Mouse (Mus musculus) liver, embryonic 15.5 days (tissue): ENCODE measurements around the gene Tkt. TPM values are rescaled to one million over a fixed set of nuclear protein-coding genes. Genes with fewer than 3 reads are reported as not detected.
A peak's percentile ranks its signal among the peaks of the same experiment; 100 is the strongest.

Source experiments
- ATAC-seq: fragments of 200-750 bp; cut with Nextera tagmentation; 2 replicates; pipeline ENCODE4 v1.8.0; 2017; ENCODE audit warnings: moderate number of reproducible peaks, mild to moderate bottlenecking, moderate library complexity; ENCODE audit not compliant: insufficient read depth
- H3K27ac ChIP-seq: fragments of 300-500 bp; sonication (generic); replicated peaks from 2 replicates; pipeline ENCODE4 v1.5.1; 2015; ENCODE audit warnings: mild to moderate bottlenecking, inconsistent platforms
- H3K27me3 ChIP-seq: fragments of 300-500 bp; sonication (generic); 2 replicates; pipeline ENCODE4 v1.6.1; 2015; ENCODE audit warnings: mild to moderate bottlenecking, inconsistent platforms
- H3K36me3 ChIP-seq: fragments of 300-500 bp; sonication (generic); replicated peaks from 2 replicates; pipeline ENCODE4 v1.6.1; 2015; ENCODE audit warnings: moderate library complexity, mild to moderate bottlenecking, inconsistent platforms
- H3K4me1 ChIP-seq: fragments of 300-500 bp; sonication (generic); replicated peaks from 2 replicates; pipeline ENCODE4 v1.6.1; 2015; ENCODE audit warnings: inconsistent platforms
- H3K4me2 ChIP-seq: fragments of 300-500 bp; sonication (generic); 2 replicates; pipeline ENCODE4 v1.6.1; 2015; ENCODE audit warnings: moderate library complexity, mild to moderate bottlenecking, inconsistent platforms
- H3K4me3 ChIP-seq: fragments of 300-500 bp; sonication (generic); replicated peaks from 2 replicates; pipeline ENCODE4 v1.5.1; 2015; ENCODE audit warnings: mild to moderate bottlenecking, inconsistent platforms
- H3K9ac ChIP-seq: fragments of 300-500 bp; sonication (generic); 2 replicates; pipeline ENCODE4 v1.6.1; 2015; ENCODE audit warnings: moderate library complexity, mild to moderate bottlenecking, inconsistent platforms
- H3K9me3 ChIP-seq: fragments of 300-500 bp; sonication (generic); replicated peaks from 2 replicates; pipeline ENCODE4 v1.6.1; 2016; ENCODE audit warnings: inconsistent platforms
- WGBS: fragments of 180-500 bp; shearing (Covaris S2); methylation state at CpG from one replicate; pipeline ENCODE4 v1.1.7; 2015; ENCODE audit warnings: mixed read lengths; ENCODE audit not compliant: insufficient replicate concordance; 5-methylcytosine and 5-hydroxymethylcytosine counted together
- polyA plus RNA-seq: library from polyadenylated mRNA; unstranded; fragments of >200 nt; fragmentation: Nextera tagmentation; extraction: Ambion mirVana; gene quantifications from 2 replicates; pipeline ENCODE4 v1.2.1, GENCODE M21; 2015

The Tkt gene
- polyA plus RNA-seq = 197 and 199 TPM in 2 replicates

DNA sequence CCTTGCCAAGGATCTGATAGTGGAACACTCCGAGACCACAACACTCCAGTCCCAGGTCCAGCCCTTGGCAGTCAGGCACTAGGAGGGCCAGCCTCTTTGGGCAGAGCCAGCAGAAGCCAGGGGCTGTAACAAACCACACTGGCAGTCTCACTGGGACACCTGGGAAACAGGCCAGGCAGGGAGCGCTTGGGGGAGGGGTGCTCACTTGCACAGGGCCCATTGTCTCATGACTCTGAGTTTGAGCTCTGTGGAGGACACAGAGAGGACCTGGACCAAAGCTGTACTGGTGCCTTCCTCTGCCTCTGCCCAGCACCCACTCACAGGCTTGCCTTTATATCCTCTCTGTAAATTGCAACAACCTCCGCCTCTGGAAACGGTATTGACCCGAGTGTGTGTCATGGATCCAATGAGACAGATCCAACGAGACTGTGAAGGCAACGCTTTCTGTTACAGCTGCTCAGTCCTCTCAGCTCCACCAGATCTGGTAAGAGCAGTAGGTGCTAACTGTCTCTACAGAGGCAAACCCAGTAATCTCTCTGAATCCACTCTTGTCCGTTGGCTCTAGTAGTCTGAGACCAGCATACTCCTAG is at the start of gene Tkt:
TSS of gene Tkt (plus strand) at position 229 of the 590 bp plus-strand sequence.
- Histone ChIP-seq H3K27ac (peak within 1 kb of the TSS; percentile 94), H3K36me3 (peaks cover 3% of the 10 kb centered on the region; the same call in 1 of the 2 replicates), H3K4me2 (peak within 1 kb of the TSS; percentile 95), H3K9me3 (no peaks in the 10 kb centered on the region), H3K27me3 (no peaks in the 10 kb centered on the region), H3K9ac (peak within 1 kb of the TSS; percentile 80), H3K4me1 (peaks cover 50% of the 10 kb centered on the region), H3K4me3 (peak within 1 kb of the TSS; percentile 73)
- ATAC-seq = peak; percentile 36
- WGBS = 20% methylated on average over 8 of the region's 8 CpGs

DNA sequence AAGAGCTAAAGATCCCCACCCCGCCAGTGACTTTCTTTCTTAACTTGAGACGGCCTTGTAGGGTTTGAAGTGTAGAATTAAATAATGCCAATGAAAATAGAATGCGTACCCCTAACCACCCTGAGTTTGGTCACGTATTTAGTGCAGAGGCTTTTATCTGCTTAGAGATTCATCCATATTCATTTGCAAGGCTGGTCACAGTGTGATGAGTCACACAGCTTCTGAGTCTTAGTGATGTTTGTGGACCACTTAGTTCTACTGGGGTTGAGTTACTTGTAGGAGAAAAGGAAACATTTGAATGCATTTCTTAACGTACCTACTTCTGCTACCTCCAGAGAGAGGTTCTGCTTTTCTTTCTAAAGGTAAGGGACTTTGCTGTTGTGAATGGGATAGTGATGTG is 43.2 kb upstream of the Tkt start:
- Histone ChIP-seq H3K27me3 (no peaks in the 10 kb centered on the region), H3K9ac (no peak overlapping the region), H3K27ac (no peak overlapping the region), H3K4me2 (no peak overlapping the region), H3K4me1 (no peaks in the 10 kb centered on the region), H3K36me3 (peaks cover 60% of the 10 kb centered on the region), H3K4me3 (no peak overlapping the region), H3K9me3 (no peaks in the 10 kb centered on the region)
- WGBS = 82% methylated on average over 5 of the region's 5 CpGs
- ATAC-seq = no peak

DNA sequence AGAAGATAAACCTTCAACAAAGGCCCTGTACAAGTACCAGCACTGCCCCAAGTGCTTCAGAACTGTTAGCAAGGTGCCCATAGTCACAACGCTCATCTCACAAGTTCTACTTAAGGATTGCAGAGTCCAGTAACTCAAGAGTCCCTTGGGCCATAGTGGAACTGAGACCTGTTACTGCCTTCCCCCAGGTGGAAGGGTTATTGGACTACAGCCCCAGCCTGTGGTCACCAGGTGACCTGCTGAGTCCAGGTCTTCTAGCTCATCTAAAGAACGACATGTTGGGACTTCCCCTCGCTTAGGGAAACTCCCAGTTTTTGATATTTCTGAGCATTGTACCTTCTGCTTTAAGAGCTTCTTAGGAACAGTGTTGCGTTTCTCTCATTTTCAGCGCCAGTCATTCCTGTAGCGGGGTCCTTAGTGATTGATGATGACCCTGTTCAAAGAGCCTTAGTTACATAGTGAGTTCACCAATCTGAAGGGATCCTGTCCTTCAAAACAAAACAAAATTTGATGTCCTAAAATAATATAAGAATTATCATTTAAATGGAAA is 37.9 kb upstream of the Tkt start:
- no peak for ATAC-seq
- 87% methylated on average over 6 of the region's 6 CpGs for WGBS

DNA sequence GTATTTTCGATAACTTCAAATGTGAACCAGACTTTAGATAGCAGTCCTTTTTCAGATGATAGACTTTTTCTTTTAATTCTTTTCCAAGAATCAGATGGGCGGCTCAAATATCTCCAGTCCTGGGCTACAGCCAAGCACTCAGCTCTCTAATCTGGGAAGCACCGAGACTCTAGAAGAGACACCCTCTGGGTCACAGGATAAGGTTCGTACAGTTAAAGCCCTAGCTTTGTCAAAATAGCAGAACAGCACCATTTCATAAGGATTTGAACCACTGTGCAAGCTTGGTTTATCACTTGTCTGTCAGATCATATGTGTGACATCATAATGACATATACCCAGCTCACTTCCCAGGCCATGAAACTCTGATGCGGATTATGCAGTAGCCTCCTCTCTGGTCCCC is 35.3 kb upstream of the Tkt start:
- H3K36me3 ChIP-seq = peaks cover 69% of the 10 kb centered on the region
- H3K4me3 ChIP-seq = no peak overlapping the region
- H3K9me3 ChIP-seq = no peaks in the 10 kb centered on the region
- ATAC-seq = no peak
- H3K27ac ChIP-seq = no peak overlapping the region
- H3K4me1 ChIP-seq = peaks cover 10% of the 10 kb centered on the region
- no peaks in the 10 kb centered on the region for H3K27me3 ChIP-seq
- 63% methylated on average over 5 of the region's 5 CpGs for WGBS
- no peak overlapping the region for H3K9ac ChIP-seq
- no peak overlapping the region for H3K4me2 ChIP-seq

More for the DNA sequence above, 37.9 kb upstream of the Tkt start:
- Histone ChIP-seq H3K27me3 (no peaks in the 10 kb centered on the region), H3K9me3 (no peaks in the 10 kb centered on the region), H3K27ac (no peak overlapping the region), H3K4me3 (no peak overlapping the region), H3K9ac (no peak overlapping the region), H3K36me3 (peaks cover 75% of the 10 kb centered on the region), H3K4me2 (no peak overlapping the region), H3K4me1 (no peaks in the 10 kb centered on the region)

DNA sequence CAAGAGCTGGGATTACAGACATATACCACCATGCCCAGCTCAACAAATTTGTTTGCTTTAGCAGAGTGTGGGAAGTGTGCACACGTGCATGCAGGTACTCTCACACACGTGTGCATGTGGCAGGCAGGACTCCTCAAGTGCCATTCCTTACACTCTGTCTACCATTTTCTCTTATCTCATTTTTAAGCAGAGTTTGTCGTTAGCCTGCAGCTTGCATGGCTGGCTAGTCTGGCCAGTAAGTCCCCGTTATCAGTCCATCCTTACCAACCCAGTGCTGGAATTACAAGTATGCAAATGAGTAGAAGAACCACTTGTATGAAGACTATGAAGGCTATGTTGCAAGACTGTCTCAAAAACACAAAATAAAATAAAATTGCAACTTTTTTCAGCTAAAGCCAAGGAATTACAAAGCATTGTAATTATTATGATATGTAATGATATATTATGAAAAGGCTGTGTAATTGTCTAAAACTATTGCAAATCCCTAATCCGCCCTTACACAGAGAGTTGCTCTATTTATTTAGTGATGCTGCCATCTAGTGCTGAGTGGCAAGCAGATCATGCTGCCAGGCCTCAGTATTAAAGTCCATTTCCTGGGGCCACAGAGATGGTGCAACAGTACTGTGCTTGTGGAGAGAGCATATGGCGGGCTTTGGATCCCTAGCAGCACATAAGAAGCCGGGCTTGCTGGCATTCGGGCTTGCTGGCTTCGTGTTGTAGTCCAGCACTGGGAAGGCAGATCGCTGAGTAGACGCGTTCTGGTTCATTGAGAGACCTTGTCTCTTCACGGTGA is 32.0 kb upstream of the Tkt start:
- no peaks in the 10 kb centered on the region for H3K27me3 ChIP-seq
- ATAC-seq = peak; percentile 69
- H3K4me2 ChIP-seq = no peak overlapping the region
- 68% methylated on average over 13 of the region's 13 CpGs for WGBS
- H3K4me1 ChIP-seq = peaks cover 10% of the 10 kb centered on the region
- H3K27ac ChIP-seq = no peak overlapping the region
- no peaks in the 10 kb centered on the region for H3K9me3 ChIP-seq
- no peak overlapping the region for H3K9ac ChIP-seq
- peaks cover 83% of the 10 kb centered on the region for H3K36me3 ChIP-seq
- no peak overlapping the region for H3K4me3 ChIP-seq

DNA sequence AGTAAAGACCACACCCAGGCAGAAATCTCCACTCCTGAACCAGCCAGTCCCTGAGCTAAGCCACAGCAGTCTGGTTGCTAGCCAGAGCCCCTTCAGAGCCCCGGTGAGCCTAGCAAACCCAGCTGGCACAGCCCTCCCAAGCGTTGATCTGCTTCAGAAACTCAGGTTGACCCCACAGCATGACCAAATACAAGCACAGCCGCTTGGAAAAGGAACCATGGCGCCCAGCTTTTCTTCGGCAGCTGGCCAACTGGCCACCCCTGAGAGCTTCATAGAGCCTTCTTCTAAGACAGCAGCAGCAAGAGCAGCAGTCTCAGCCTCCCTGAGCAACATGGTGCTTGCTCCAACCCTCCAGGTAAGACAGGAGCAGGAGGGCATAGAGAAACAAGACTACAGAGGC is 28.8 kb upstream of the Tkt start:
- Histone ChIP-seq H3K9me3 (no peaks in the 10 kb centered on the region), H3K4me2 (no peak overlapping the region), H3K27ac (no peak overlapping the region), H3K27me3 (no peaks in the 10 kb centered on the region), H3K4me3 (no peak overlapping the region), H3K4me1 (peaks cover 10% of the 10 kb centered on the region), H3K9ac (no peak overlapping the region), H3K36me3 (peaks cover 87% of the 10 kb centered on the region)
- no peak for ATAC-seq
- WGBS = 72% methylated on average over 5 of the region's 5 CpGs

DNA sequence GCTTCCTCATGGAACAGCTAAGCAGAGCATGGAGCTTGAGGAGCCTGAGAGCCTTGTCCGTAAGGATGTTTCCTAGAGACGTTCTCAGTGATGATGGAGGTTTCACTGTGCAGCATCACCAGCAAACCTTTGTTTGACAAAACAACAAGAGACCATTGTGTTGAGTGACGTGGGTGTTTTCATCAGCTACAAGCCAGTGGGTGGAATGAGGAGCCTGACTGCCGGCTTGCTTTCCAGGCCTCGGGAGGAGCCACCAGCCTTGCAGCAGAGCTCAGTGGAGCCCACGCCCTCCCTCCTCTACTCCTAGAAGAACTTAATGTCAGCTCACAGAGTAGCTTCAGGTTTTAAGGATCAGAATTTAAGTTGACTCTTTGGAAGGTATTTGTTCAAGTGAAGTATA is 24.8 kb upstream of the Tkt start:
- Histone ChIP-seq H3K9ac (no peak overlapping the region), H3K4me1 (no peaks in the 10 kb centered on the region), H3K36me3 (peaks cover 88% of the 10 kb centered on the region), H3K27ac (no peak overlapping the region), H3K4me3 (no peak overlapping the region), H3K27me3 (no peaks in the 10 kb centered on the region), H3K4me2 (no peak overlapping the region), H3K9me3 (no peaks in the 10 kb centered on the region)
- ATAC-seq = no peak
- 77% methylated on average over 6 of the region's 6 CpGs for WGBS

DNA sequence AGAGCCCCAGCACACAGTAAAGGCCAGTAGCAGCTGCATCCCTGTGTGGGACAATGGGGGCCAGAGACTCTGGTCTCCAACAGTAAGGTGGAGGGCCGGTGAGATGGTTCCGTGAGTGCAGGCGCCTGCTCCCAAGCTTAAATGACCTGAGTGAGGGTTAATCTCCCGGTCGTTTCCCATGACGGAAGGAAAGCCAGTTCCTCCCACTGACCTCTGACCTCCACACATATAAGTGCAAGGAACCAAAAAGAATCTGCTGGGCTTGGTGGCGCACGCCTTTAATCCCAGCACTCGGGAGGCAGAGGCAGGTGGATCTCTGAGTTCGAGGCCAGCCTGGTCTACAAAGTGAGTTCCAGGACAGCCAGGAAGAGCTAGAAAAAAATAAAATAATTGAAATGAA is 19.8 kb upstream of the Tkt start:
- Histone ChIP-seq H3K4me1 (no peaks in the 10 kb centered on the region), H3K9ac (no peak overlapping the region), H3K4me2 (no peak overlapping the region), H3K9me3 (no peaks in the 10 kb centered on the region), H3K4me3 (no peak overlapping the region), H3K27ac (no peak overlapping the region), H3K27me3 (no peaks in the 10 kb centered on the region), H3K36me3 (peaks cover 38% of the 10 kb centered on the region)
- ATAC-seq = no peak
- 88% methylated on average over 10 of the region's 10 CpGs for WGBS

DNA sequence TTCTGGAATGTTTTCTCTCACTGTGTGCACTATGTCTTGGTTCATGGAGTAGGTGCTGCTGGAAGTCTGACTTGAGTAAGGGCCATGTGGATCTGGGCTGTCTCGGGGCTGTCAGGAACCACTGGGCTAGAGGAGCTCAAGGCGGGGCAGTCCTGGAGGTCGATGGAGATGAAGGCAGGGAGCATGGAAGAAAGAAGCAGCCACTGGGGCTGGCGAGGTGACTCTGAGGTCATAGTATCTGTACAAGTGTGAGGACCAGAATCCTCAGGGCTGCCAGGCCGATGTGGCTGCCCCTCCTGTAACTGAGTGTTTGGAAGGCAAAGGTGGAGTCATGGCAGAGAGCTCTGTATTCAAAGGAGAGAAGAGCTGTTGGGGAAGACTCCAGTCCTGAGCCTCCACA is 19.2 kb upstream of the Tkt start:
- Histone ChIP-seq H3K4me3 (no peak overlapping the region), H3K9ac (no peak overlapping the region), H3K4me2 (no peak overlapping the region), H3K27ac (no peak overlapping the region), H3K9me3 (no peaks in the 10 kb centered on the region), H3K36me3 (peaks cover 32% of the 10 kb centered on the region), H3K27me3 (no peaks in the 10 kb centered on the region), H3K4me1 (no peaks in the 10 kb centered on the region)
- WGBS = 60% methylated on average over 5 of the region's 5 CpGs
- no peak for ATAC-seq

DNA sequence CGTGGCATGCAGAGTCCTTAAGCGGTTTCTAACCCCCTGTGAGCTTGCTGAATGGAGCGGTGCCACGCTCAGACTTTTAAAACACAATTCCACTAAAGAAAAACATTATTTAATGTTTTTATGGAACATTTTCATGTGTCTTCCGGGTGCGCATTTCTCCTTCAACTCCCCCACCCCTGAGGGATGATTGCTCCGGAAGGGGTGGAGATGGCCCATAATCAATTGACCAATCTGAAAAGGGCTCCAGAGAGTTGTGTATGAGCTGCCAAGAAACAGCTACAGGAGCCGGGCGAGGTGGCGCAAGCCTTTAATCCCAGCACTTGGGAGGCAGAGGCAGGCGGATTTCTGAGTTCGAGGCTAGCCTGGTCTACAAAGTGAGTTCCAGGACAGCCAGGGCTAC is 18.7 kb upstream of the Tkt start:
- ATAC-seq = no peak
- H3K27me3 ChIP-seq = no peaks in the 10 kb centered on the region
- WGBS = 88% methylated on average over 12 of the region's 12 CpGs
- H3K36me3 ChIP-seq = peaks cover 29% of the 10 kb centered on the region
- H3K4me2 ChIP-seq = no peak overlapping the region
- no peaks in the 10 kb centered on the region for H3K4me1 ChIP-seq
- no peak overlapping the region for H3K9ac ChIP-seq
- H3K27ac ChIP-seq = no peak overlapping the region
- no peak overlapping the region for H3K4me3 ChIP-seq
- H3K9me3 ChIP-seq = no peaks in the 10 kb centered on the region

DNA sequence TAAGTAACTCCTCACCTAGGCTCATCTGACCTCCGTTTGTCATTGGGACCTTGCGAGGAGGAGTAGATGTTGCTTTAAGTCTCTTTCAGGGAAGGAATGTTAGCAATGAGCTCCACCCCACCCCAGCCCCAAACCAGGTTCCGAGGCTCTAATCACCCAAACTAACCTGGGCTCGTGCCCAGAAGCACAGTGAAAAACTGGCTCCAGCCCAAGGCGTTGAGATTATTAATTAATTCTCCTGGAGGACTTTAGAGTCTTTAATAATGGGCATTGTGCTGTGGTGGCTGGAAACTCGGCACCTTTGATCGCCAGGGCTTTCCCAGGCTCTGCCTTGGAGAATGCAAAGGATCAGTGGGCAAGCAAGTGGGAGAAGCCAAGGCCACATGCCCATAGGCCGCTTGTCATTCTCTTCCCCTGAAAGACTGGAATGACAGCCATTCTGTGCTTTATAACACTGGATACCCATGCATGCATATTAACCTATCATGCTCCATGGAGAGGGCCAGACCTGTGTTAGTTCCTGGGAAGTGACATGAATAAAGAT is 17.4 kb upstream of the Tkt start:
- 69% methylated on average over 8 of the region's 8 CpGs for WGBS
- H3K27me3 ChIP-seq = no peaks in the 10 kb centered on the region
- no peak overlapping the region for H3K4me3 ChIP-seq
- no peaks in the 10 kb centered on the region for H3K4me1 ChIP-seq
- peaks cover 16% of the 10 kb centered on the region for H3K36me3 ChIP-seq
- no peak for ATAC-seq
- no peak overlapping the region for H3K27ac ChIP-seq
- no peak overlapping the region for H3K9ac ChIP-seq
- no peaks in the 10 kb centered on the region for H3K9me3 ChIP-seq
- H3K4me2 ChIP-seq = no peak overlapping the region
